Mouse (Mus musculus) limb, embryonic 10.5 days (tissue): ENCODE results near the gene Limd2. TPM values are rescaled to one million over a fixed set of nuclear protein-coding genes. Genes with fewer than 3 reads are reported as not detected.
A peak's percentile ranks its signal among the peaks of the same experiment; 100 is the strongest.
"Not testable (repeated sequence)": the region's sequence is repeated elsewhere in the genome, so short reads cannot be mapped to it uniquely, and the experiment has no call there.

Experiments
- DNase-seq: peaks from one replicate; pipeline ENCODE4 v3.0.0-alpha.2; 2017; ENCODE audit warnings: low spot score
- H3K27ac ChIP-seq: fragments of 300-500 bp; sonication (generic); 2 replicates; pipeline ENCODE4 v1.5.1; 2016; ENCODE audit warnings: mild to moderate bottlenecking
- H3K27me3 ChIP-seq: fragments of 300-500 bp; sonication (generic); 2 replicates; pipeline ENCODE4 v1.6.1; 2016; ENCODE audit warnings: low read depth, mild to moderate bottlenecking; ENCODE audit not compliant: poor library complexity, severe bottlenecking
- H3K36me3 ChIP-seq: fragments of 300-500 bp; sonication (generic); 2 replicates; pipeline ENCODE4 v1.6.1; 2016; ENCODE audit warnings: mild to moderate bottlenecking, moderate library complexity
- H3K4me1 ChIP-seq: fragments of 300-500 bp; sonication (generic); 2 replicates; pipeline ENCODE4 v1.6.1; 2016
- H3K4me3 ChIP-seq: fragments of 300-500 bp; sonication (generic); 2 replicates; pipeline ENCODE4 v1.5.1; 2016; ENCODE audit warnings: mild to moderate bottlenecking, moderate library complexity
- H3K9me3 ChIP-seq: fragments of 300-500 bp; sonication (generic); replicated peaks from 2 replicates; pipeline ENCODE4 v1.6.1; 2016; ENCODE audit warnings: mild to moderate bottlenecking
- WGBS: fragments of 180-500 bp; shearing (Covaris S2); methylation state at CpG from one replicate; pipeline ENCODE4 v1.1.7; 2016; 5-methylcytosine and 5-hydroxymethylcytosine counted together
- polyA plus RNA-seq: library from polyadenylated mRNA; unstranded; fragments of >200 nt; fragmentation: Nextera tagmentation; extraction: Ambion mirVana; gene quantifications from 2 replicates; pipeline ENCODE4 v1.2.1, GENCODE M21; 2016

Limd2 gene
- polyA plus RNA-seq = 603 and 638 TPM in 2 replicates

DNA sequence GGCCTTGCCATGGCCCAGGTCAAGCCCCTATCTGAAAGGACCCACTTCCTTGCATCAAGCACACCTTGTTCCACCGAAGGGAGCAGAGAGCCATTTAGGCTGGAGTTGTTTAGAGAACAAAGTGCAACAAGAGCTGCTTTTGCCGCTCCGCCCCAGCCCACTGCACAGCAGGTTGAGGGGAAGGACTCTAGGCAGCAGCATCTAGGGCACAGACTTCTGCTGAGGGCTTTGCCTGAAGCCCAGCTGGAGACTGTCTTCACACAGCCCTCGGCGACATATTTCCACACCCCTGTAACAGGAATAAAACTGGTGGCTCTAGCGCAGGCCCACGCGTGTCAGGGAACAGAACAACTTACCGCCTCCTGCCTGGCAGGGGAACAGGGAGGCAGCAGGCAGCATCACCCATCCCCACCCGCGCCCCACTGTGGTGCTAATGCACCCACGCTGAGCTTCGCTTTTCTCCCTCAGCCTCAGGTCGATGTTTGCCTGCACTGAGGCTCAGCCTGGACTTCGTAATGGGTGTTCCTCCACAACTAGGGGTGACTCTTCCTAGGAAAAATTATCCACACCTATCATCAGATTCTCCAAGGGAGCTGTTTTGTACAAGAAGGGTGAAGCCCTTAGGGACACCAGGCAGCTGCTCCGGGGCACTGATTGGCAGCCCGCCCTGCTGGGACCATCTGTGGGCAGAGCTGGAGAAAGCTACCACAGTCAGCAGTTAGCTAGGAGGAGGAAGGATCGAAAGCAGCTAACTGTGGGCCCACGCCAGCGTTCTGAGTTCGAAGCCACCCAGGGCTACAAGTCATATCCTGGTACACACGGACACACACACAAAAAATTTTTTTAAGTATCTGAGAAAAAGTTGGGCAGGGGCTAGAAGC is at the start of gene Limd2, which contains the start of gene Gm10840:
Gene Limd2 (minus strand): TSS at position 20 of the 881 bp plus-strand sequence.
Gene Gm10840 (plus strand): TSS at position 10 of the 881 bp plus-strand sequence.
- Histone ChIP-seq H3K4me1 (peaks cover 50% of the 10 kb centered on the region), H3K27me3 (no peaks in the 10 kb centered on the region), H3K4me3 (peak within 1 kb of the TSS; percentile 91), H3K36me3 (peaks cover 72% of the 10 kb centered on the region), H3K27ac (peak within 1 kb of the TSS; percentile 100), H3K9me3 (no peaks in the 10 kb centered on the region)
- no peak for DNase-seq
- WGBS = 32% methylated on average over 22 of the region's 22 CpGs

DNA sequence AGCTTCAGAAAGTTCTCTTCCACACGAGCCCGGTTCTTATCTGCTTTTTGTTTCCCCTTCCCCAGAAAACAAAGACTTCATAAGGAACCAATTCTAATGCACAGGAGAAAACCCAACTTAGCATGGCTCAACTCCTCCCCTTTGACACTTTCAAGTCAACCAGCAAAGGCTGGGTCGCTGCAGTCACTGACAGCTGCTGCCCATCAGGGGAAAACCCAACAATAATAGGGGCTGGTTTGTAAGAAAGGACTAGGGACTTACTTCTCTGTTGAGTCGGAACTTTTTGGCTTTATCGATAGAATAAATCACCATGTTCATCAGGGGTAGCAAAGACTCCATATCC is 41.4 kb upstream of the Limd2 start, which contains the start of gene Strada:
Gene Strada (minus strand): TSS at position 46 of the 343 bp plus-strand sequence.
- Histone ChIP-seq H3K9me3 (no peaks in the 10 kb centered on the region), H3K27me3 (no peaks in the 10 kb centered on the region), H3K4me1 (no peaks in the 10 kb centered on the region), H3K36me3 (peaks cover 92% of the 10 kb centered on the region), H3K4me3 (no peak within 1 kb of the TSS), H3K27ac (no peak within 1 kb of the TSS)
- no peak for DNase-seq
- 88% methylated on average over 5 of the region's 5 CpGs for WGBS

DNA sequence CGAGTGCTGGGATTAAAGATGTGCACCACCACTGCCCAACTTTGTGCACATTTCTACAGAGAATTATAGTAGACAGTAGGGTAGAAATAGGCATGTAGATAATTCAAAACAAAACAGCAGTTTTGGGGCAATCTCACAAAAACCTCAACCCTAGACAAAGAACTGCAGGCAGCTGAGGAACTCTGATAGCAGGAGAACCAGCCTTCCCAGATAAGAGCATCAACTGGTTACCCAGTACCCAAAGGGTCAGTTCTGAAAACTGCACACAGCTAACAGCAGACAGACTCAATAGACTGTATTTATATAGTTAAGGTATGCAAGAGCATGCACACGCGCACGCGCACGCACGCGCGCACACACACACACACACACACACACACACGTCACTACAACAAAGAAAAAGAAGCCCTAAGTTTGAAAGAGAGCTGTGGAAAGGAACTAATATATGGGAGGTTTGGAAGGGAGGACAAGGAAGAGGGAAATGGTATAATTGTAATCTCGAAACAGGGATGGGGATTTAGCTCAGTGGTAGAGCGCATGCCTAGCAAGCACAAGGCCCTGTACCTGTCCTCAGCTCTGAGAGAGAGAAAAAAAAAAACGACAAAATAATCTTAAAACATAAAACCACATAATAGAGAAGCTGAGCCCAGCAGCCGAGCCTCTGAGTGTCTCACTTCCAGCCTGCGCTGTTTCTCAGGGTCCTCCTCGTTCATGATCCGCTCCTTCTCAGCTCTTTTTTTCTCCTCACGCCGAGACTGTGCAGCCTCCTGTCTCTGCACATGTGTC is 40.9 kb upstream of the Limd2 start:
- H3K9me3 ChIP-seq = no peaks in the 10 kb centered on the region
- no peaks in the 10 kb centered on the region for H3K4me1 ChIP-seq
- H3K4me3 ChIP-seq = no peak overlapping the region
- H3K27ac ChIP-seq = no peak overlapping the region
- peaks cover 92% of the 10 kb centered on the region for H3K36me3 ChIP-seq
- DNase-seq = no peak
- H3K27me3 ChIP-seq = no peaks in the 10 kb centered on the region
- 95% methylated on average over 19 of the region's 19 CpGs for WGBS

DNA sequence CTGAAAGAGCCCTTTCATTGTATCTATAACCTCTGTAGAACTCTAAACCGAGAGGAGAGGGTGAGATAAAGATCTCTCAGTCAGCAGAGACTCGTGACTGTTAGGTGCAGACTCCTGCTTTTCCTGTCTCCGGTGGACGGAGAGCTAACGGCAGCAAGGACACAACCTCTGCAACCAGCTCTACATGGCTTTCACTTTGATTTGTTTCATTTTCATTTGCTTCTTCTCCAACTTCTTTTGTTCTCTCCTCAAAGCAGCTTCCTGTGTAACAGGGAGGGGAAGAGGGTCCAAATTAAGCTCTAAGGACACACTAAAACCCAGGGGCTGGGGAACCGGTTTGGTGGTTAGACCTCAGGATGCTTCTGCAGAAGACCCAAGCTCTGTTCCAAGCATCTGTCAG is 40.1 kb upstream of the Limd2 start:
- WGBS = 82% methylated on average over 6 of the region's 6 CpGs
- peaks cover 89% of the 10 kb centered on the region for H3K36me3 ChIP-seq

DNA sequence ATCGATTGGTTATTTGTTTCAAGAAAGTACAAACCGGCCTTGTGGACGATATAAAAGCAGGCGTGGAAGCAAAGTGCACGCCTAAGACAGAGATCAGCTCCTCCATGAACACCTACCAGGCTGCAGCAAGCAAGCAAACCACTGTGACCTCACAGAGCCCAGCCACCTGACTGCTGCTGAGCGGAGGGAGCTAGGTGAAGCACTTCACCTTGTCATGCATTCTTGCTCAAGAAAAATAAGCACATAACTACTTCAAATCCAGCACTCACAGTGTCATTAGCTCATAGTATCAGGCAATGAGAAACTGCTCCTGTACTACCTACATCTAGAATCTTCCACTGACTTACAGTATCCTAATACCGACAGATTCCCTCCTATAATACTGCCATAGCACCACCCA is 39.3 kb upstream of the Limd2 start:
- not testable (repeated sequence) for H3K9me3 ChIP-seq, DNase-seq, H3K4me1 ChIP-seq, H3K27ac ChIP-seq, H3K27me3 ChIP-seq, H3K4me3 ChIP-seq
- H3K36me3 ChIP-seq = peaks cover 82% of the 10 kb centered on the region
- WGBS = 95% methylated on average over 7 of the region's 7 CpGs

More for the DNA sequence above, 40.1 kb upstream of the Limd2 start:
- no peaks in the 10 kb centered on the region for H3K9me3 ChIP-seq
- H3K27me3 ChIP-seq = no peaks in the 10 kb centered on the region
- no peak overlapping the region for H3K27ac ChIP-seq
- H3K4me1 ChIP-seq = no peaks in the 10 kb centered on the region
- no peak for DNase-seq
- no peak overlapping the region for H3K4me3 ChIP-seq

DNA sequence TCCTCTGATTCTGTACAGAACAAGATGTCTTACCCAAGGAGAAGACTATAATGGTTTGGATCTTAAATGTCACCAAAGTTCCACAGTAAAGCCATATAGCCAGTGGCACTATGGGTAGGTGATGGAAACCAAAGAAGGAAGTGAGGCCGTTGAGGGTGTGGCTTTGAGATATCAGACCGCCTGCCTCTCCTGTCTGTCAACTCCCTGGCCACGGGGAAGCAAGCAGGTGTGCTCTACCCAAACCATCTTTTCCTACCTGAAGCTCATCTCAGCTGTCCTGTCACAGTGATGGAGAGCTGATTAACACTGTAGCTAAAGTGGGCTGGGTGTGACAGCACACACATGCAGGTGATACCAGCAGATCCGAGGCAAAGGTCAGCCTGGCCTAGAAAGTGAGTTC is 37.6 kb upstream of the Limd2 start:
- Histone ChIP-seq H3K27me3 (no peaks in the 10 kb centered on the region), H3K27ac (no peak overlapping the region), H3K9me3 (no peaks in the 10 kb centered on the region), H3K4me1 (peaks cover 6% of the 10 kb centered on the region; the same call in 1 of the 2 replicates), H3K4me3 (no peak overlapping the region), H3K36me3 (peaks cover 64% of the 10 kb centered on the region)
- WGBS = 87% methylated on average over 4 of the region's 4 CpGs
- DNase-seq = no peak

DNA sequence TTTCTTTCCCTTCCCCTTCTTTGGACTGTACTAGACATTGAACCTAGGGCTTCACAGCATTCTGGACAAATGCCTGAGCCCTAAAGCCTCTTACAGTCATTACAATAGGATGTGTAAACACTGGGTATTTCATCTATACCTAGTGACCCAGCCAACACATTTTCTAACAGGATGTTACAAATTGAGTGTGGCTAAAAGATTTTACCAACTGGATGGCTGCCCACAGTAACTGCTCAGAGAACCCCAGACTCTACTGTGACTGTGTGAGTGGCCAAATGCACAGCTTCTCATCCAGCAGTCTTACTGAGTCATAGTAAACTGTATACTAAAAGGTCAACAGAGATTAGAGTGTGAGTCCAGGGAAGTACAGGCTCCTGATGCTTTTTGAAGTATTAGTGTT is 34.7 kb upstream of the Limd2 start:
- Histone ChIP-seq H3K9me3 (no peaks in the 10 kb centered on the region), H3K4me3 (no peak overlapping the region), H3K36me3 (peaks cover 35% of the 10 kb centered on the region), H3K4me1 (peaks cover 13% of the 10 kb centered on the region), H3K27ac (no peak overlapping the region), H3K27me3 (no peaks in the 10 kb centered on the region)
- DNase-seq = no peak

DNA sequence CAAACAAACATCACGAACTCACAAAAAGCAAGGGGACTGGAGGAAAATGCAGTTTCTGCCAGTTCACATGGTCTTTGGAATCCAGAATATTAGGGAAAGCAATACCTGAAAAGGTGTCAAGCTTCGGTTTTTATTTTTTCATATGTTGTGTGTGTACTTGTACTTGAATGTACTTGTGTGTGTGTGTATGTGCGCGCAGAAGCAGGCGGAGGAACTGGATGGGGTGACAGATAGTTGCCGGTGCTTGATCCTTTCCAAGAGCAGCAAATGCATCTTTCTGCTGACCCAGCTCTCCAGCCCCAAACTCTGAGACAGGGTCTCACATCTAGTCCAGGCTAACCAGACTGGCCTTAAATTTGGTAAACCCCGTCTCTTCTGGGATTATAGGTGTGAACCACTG is 34.2 kb upstream of the Limd2 start:
- WGBS = 95% methylated on average over 7 of the region's 7 CpGs
- Histone ChIP-seq H3K4me3 (no peak overlapping the region), H3K36me3 (peaks cover 30% of the 10 kb centered on the region), H3K27ac (no peak overlapping the region), H3K4me1 (peaks cover 13% of the 10 kb centered on the region), H3K27me3 (no peaks in the 10 kb centered on the region), H3K9me3 (no peaks in the 10 kb centered on the region)
- no peak for DNase-seq

DNA sequence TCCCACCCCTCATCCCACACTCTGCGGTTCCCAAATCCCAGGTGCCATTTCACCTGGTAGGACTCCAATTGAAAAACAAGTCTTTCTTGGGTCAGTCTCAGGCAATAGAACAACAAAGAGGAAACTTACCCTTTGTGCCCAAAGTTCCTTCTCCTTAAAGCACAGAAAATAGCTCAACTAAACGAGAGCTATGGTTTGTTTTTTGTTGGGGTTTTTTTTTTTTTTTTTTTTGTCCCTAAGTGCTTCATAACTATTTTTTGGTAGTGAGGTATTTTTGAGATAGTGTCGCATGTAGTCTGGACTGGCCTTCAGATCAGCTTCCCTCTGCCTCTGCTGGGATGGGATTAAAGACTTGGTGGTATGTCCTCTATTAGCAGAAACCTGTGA is 33.5 kb upstream of the Limd2 start:
- WGBS = 34% methylated on average over 3 of the region's 3 CpGs
- Histone ChIP-seq H3K27ac (peak overlapping the region; percentile 88), H3K27me3 (no peaks in the 10 kb centered on the region), H3K4me3 (peak overlapping the region; percentile 85), H3K4me1 (peaks cover 13% of the 10 kb centered on the region), H3K9me3 (no peaks in the 10 kb centered on the region), H3K36me3 (peaks cover 26% of the 10 kb centered on the region)
- DNase-seq = no peak

DNA sequence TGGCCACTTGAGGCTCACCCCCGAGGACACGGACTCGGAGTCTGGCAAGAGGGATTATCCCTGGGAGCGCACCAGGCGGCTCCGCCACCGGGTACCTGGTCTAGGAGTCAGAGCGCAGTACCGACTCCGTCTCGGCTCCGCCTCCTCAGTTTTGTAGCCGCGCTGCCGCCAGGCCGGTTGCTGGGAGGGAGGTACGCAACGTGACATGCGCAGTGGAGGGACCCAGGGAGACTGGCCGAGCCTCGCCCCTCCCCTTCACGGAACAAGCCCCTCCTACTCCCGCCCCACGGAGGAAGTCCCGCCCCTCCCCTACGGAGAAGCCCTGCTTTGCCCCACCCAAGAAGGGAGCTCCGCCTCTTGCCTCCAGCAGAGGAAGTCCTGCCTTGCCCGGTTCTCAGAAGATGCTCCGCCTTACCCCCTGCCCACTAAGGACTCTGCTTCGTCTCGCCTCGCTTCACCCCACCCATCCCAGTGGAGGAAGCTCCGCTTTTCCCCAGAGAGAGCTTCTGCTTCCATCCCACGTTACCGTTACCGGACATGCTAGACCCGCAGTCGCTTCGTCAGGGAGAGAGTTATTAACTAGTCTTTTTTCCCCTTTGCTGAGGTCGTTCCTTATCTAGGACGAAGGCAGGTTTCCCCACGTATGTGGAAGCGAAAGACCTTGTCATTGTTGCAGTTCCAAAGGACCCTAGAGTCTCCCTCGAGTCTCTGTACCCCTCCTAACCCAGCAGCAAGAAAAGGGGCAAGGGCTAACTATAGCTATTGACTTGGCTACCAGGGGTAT is 32.9 kb upstream of the Limd2 start:
- DNase-seq = peak; percentile 97
- under 1% methylated on average over 42 of the region's 44 CpGs for WGBS
- peaks cover 13% of the 10 kb centered on the region for H3K4me1 ChIP-seq
- peak overlapping the region; percentile 88 for H3K27ac ChIP-seq
- H3K4me3 ChIP-seq = peak overlapping the region; percentile 85
- no peaks in the 10 kb centered on the region for H3K27me3 ChIP-seq
- peaks cover 24% of the 10 kb centered on the region for H3K36me3 ChIP-seq
- no peaks in the 10 kb centered on the region for H3K9me3 ChIP-seq

DNA sequence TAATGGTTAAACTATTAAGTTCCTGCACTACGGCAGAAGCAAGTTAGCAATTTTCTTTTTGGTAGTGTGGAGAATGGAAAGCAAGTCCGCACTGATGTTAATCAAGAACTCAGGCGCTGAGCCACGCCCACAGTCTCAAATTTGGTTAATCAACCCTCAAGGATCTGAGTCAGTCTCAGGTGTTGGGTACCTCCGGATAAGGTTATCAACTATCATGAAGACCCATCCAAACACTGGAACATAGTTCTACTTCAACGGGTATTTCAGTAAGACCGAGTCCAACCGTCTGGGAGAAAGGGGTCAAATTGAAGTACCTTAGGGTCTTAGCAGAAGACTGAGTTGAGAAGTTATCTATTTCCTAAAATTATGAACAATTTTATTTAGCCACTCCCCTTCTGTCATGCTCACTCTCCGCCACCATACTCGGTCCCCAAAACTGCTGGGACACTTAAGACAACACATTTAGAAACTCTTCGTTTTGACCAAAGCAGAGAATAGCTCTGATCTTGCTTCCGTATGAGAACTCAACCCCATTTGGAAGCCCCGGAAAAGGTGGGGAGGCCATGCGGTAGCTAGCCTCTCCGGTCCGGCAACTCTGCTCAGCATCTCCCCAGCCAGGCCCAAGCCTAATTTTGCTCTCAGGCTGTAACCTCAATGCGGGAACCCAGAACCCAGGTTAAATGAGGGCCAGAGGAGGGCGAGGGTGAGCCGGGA is 32.2 kb upstream of the Limd2 start:
- peaks cover 16% of the 10 kb centered on the region for H3K36me3 ChIP-seq
- H3K9me3 ChIP-seq = no peaks in the 10 kb centered on the region
- H3K27me3 ChIP-seq = no peaks in the 10 kb centered on the region
- DNase-seq = no peak
- H3K4me1 ChIP-seq = peaks cover 13% of the 10 kb centered on the region
- WGBS = 13% methylated on average over 19 of the region's 19 CpGs
- H3K27ac ChIP-seq = peak overlapping the region; percentile 88
- peak overlapping the region; percentile 85 for H3K4me3 ChIP-seq

DNA sequence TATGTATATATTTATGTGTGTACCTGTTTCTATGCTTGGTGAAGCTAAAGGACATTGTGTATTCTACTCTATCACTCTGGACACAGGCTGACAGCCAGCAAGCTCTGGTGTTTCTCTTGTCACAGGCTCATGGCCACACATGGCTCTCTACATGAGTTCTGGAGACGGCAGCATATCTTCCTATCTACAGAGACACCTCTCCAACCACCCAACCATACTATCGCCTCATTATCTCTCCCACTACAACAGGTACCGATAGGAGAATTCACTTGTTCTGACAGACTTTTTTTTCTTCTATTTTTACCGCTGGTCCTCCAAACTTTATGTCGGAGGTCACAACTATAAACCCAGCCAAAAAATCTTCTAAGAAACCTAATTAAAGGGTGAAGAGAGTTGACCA is 31.6 kb upstream of the Limd2 start:
- WGBS = 88% methylated on average over 5 of the region's 5 CpGs
- no peak for DNase-seq
- Histone ChIP-seq H3K4me1 (peaks cover 13% of the 10 kb centered on the region), H3K9me3 (no peaks in the 10 kb centered on the region), H3K27ac (no peak overlapping the region), H3K27me3 (no peaks in the 10 kb centered on the region), H3K36me3 (peaks cover 11% of the 10 kb centered on the region), H3K4me3 (peak overlapping the region; percentile 85)
